Mouse (Mus musculus) myocyte (in vitro differentiated cells): Measurements from ENCODE around the gene Rftn1. TPM values are rescaled to one million over a fixed set of nuclear protein-coding genes. Genes with fewer than 3 reads are reported as not detected.

Experiments used
- H3K27me3 ChIP-seq: one replicate; pipeline ENCODE4 v1.6.1; 2011; ENCODE audit not compliant: control insufficient read depth, insufficient read depth, insufficient read length
- H3K36me3 ChIP-seq: one replicate; pipeline ENCODE4 v1.6.1; 2011; ENCODE audit not compliant: control insufficient read depth, insufficient read depth
- H3K4me2 ChIP-seq: one replicate; pipeline ENCODE4 v1.6.1; 2011; ENCODE audit warnings: low read depth, control low read depth
- H3K4me3 ChIP-seq: one replicate; pipeline ENCODE4 v1.5.1; 2011; ENCODE audit warnings: mild to moderate bottlenecking, control low read depth, moderate library complexity
- H3K79me2 ChIP-seq: one replicate; pipeline ENCODE4 v1.6.1; 2011; ENCODE audit not compliant: control insufficient read depth, insufficient read depth
- H3ac ChIP-seq: one replicate; pipeline ENCODE4 v1.6.1; 2011; ENCODE audit not compliant: control insufficient read depth, insufficient read length
- CEBPB ChIP-seq: IDR thresholded peaks from 2 replicates; pipeline ENCODE4 v1.6.1; 2011; ENCODE audit warnings: mild to moderate bottlenecking, moderate library complexity; ENCODE audit not compliant: poor library complexity, insufficient read depth, severe bottlenecking
- E2F4 ChIP-seq: IDR thresholded peaks from one replicate; pipeline ENCODE4 v1.6.1; 2011; ENCODE audit warnings: mild to moderate bottlenecking, control low read depth, moderate library complexity; ENCODE audit not compliant: insufficient read depth
- MAX ChIP-seq: IDR thresholded peaks from one replicate; pipeline ENCODE4 v1.6.1; 2011; ENCODE audit warnings: low read depth, mild to moderate bottlenecking, control low read depth
- MYOD1 ChIP-seq, 3 experiments: IDR thresholded peaks; one replicate each; pipeline ENCODE4 v1.6.1; 2011; ENCODE audit warnings: control low read depth in 2 of 3, low read depth in 2 of 3, mild to moderate bottlenecking in 2 of 3, moderate library complexity in 1 of 3; ENCODE audit not compliant: insufficient read length in 2 of 3, control insufficient read depth in 1 of 3
- MYOG ChIP-seq, 3 experiments: IDR thresholded peaks; one replicate each; pipeline ENCODE4 v1.6.1; 2011; ENCODE audit warnings: control low read depth in 2 of 3, low read depth in 2 of 3, mild to moderate bottlenecking in 2 of 3; ENCODE audit not compliant: insufficient read length in 2 of 3, control insufficient read depth in 1 of 3, insufficient read depth in 1 of 3
- POLR2A ChIP-seq: IDR thresholded peaks from one replicate; pipeline ENCODE4 v1.6.1; 2011; ENCODE audit warnings: low read depth, mild to moderate bottlenecking, control low read depth, moderate library complexity; ENCODE audit not compliant: insufficient read length
- POLR2AphosphoS2 ChIP-seq: IDR thresholded peaks from one replicate; pipeline ENCODE4 v1.6.1; 2011; ENCODE audit warnings: low read depth, control low read depth; ENCODE audit not compliant: insufficient read length
- REST ChIP-seq: IDR thresholded peaks from one replicate; pipeline ENCODE4 v1.6.1; 2011; ENCODE audit warnings: mild to moderate bottlenecking, control low read depth, moderate library complexity; ENCODE audit not compliant: insufficient read depth, insufficient read length
- SRF ChIP-seq: IDR thresholded peaks from one replicate; pipeline ENCODE4 v1.6.1; 2011; ENCODE audit warnings: low read depth; ENCODE audit not compliant: control insufficient read depth, insufficient read length
- TCF12 ChIP-seq: IDR thresholded peaks from one replicate; pipeline ENCODE4 v1.6.1; 2011; ENCODE audit warnings: mild to moderate bottlenecking, control low read depth; ENCODE audit not compliant: poor library complexity, insufficient read depth, severe bottlenecking
- TCF3 ChIP-seq: IDR thresholded peaks from one replicate; pipeline ENCODE4 v1.6.1; 2011; ENCODE audit warnings: low read depth, control low read depth; ENCODE audit not compliant: insufficient read length
- USF1 ChIP-seq: IDR thresholded peaks from one replicate; pipeline ENCODE4 v1.6.1; 2011; ENCODE audit warnings: low read depth, mild to moderate bottlenecking, control low read depth, moderate library complexity
- polyA plus RNA-seq: library from polyadenylated mRNA; unstranded; fragments of >200 nt; fragmentation: generic; extraction: Trizol; gene quantifications from one replicate; pipeline ENCODE4 v1.2.1, GENCODE M21; 2012; ENCODE audit warnings: missing spikeins

The Rftn1 gene
- polyA plus RNA-seq, 1 experiment: 0.40 TPM

GRCm38 (mm10) chr17:50069897-50070636, 120.4 kb downstream of the Rftn1 start:
- Histone ChIP-seq H3K27me3 (no peaks in the 10 kb centered on the region), H3K79me2 (no peaks in the 10 kb centered on the region), H3K4me2 (no peak overlapping the region), H3K36me3 (no peaks in the 10 kb centered on the region), H3ac (no peak overlapping the region), H3K4me3 (no peak overlapping the region)
- no peak for TF ChIP-seq MYOG (IDR thresholded peaks at IDR 0.05; ENCODE audit: control insufficient read depth in 1 of 3, insufficient read depth in 1 of 3, insufficient read length in 2 of 3, low read depth in 2 of 3)
- no peak for TF ChIP-seq REST
- no peak for TF ChIP-seq E2F4
- no peak for TF ChIP-seq TCF3
- TF ChIP-seq MAX: no peak
- no peak for TF ChIP-seq POLR2A
- TF ChIP-seq POLR2AphosphoS2: no peak
- TF ChIP-seq SRF: no peak

GRCm38 (mm10) chr17:50069205-50069604, 121.3 kb downstream of the Rftn1 start:
- Histone ChIP-seq H3K4me2 (no peak overlapping the region), H3ac (no peak overlapping the region), H3K36me3 (no peaks in the 10 kb centered on the region), H3K4me3 (no peak overlapping the region), H3K27me3 (no peaks in the 10 kb centered on the region), H3K79me2 (no peaks in the 10 kb centered on the region)
- TF ChIP-seq MYOD1 (IDR thresholded peaks at IDR 0.05; ENCODE audit: control insufficient read depth in 1 of 3, insufficient read length in 2 of 3, low read depth in 2 of 3): no peak
- no peak for TF ChIP-seq USF1
- no peak for TF ChIP-seq MYOG (IDR thresholded peaks at IDR 0.05; ENCODE audit: control insufficient read depth in 1 of 3, insufficient read depth in 1 of 3, insufficient read length in 2 of 3, low read depth in 2 of 3)
- TF ChIP-seq MAX: no peak
- no peak for TF ChIP-seq POLR2AphosphoS2

GRCm38 (mm10) chr17:50068681-50069138, 121.8 kb downstream of the Rftn1 start:
- H3K36me3 ChIP-seq: no peaks in the 10 kb centered on the region

GRCm38 (mm10) chr17:50067774-50068680, 122.4 kb downstream of the Rftn1 start:
- H3K27me3 ChIP-seq: no peaks in the 10 kb centered on the region
- H3K79me2 ChIP-seq: no peaks in the 10 kb centered on the region
- H3K36me3 ChIP-seq: no peaks in the 10 kb centered on the region
- no peak overlapping the region for H3ac ChIP-seq
- no peak overlapping the region for H3K4me2 ChIP-seq
- no peak for TF ChIP-seq USF1
- H3K4me3 ChIP-seq: no peak overlapping the region

More at GRCm38 (mm10) chr17:50068681-50069138, 121.8 kb downstream of the Rftn1 start:
- no peaks in the 10 kb centered on the region for H3K27me3 ChIP-seq
- H3K4me2 ChIP-seq: no peak overlapping the region
- H3ac ChIP-seq: no peak overlapping the region
- no peak overlapping the region for H3K4me3 ChIP-seq
- H3K79me2 ChIP-seq: no peaks in the 10 kb centered on the region
- TF ChIP-seq POLR2A (no peak), REST (no peak), MYOG (IDR thresholded peaks at IDR 0.05; ENCODE audit: control insufficient read depth in 1 of 3, insufficient read depth in 1 of 3, insufficient read length in 2 of 3, low read depth in 2 of 3) (no peak), TCF12 (no peak), CEBPB (no peak), SRF (no peak), POLR2AphosphoS2 (no peak), TCF3 (no peak), MAX (no peak), E2F4 (no peak), MYOD1 (IDR thresholded peaks at IDR 0.05; ENCODE audit: control insufficient read depth in 1 of 3, insufficient read length in 2 of 3, low read depth in 2 of 3) (no peak)
